Mouse (Mus musculus) CD4-positive naive resting alpha-beta T cell, adult 76 days (primary cell): ENCODE data around the gene Dach1. TPM values are rescaled to one million over a fixed set of nuclear protein-coding genes. Genes with fewer than 3 reads are reported as not detected.

ENCODE experiments used
- total RNA-seq: library from RNA; stranded (reverse); gene quantifications from one replicate; pipeline ENCODE4 v1.2.4, GENCODE M21; 2023

Dach1 gene
- not detected for total RNA-seq

DNA sequence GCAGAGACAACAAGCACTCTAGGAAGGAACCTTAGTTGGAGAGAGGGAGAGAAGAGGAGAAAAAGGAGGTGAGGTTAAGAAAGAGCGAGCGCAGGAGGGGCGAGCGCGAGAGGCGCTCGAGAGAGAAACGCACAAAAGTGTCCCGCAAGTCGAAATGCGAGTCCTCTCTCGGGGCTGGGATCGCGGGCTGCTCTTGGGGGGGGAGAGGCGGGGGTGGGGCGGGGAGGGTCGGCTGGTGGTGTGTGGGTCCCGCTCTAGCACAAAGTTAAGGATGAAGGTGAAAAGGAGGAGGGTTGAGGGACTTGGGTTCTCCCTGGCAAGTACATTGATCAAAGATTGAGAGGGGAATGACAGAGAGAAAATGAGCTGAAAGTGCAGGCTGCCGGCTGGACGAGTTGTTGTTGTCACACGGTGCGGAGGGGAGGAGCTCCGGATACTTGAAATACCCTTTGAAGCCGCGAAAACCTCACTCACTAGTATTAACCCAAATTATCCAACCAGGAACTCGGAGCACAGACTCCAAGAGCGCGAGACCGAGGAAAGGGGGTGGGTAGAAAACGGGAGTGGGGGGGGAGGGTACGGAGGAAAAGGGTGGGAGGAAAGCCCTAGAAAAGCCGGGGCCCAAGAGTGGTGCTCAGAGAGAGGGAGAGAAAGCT, at the start of gene Dach1:
TSS of gene Dach1 (minus strand) at position 345 of the 656 bp plus-strand sequence.

